Mouse (Mus musculus) urinary bladder, postnatal 14 days (tissue): ENCODE data around the gene Sv2a.
"Not testable (repeated sequence)": the region's sequence is repeated elsewhere in the genome, so short reads cannot be mapped to it uniquely, and the experiment has no call there.

Experiments used
- DNase-seq: peaks from one replicate; pipeline ENCODE4 v3.0.0; 2021; ENCODE audit warnings: low spot score

Sv2a gene

DNA sequence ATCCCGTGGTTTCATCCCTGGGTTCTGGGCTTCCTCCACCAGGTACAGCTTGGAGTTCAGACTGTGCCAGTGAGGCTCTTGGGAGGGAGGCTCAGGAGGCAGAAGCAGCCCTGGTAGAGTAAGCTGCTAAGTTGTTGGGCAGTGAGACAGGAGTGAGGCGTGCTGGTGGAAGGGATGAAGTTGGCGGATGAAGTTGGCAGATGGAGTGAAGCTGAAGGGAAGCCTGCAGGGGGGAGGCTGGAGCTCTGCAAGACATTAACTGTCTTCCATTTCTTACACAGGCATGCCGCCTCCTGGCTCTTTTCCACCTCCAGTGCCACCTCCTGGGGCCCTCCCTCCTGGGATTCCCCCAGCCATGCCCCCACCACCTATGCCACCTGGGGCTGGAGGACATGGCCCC is 6.9 kb upstream of the Sv2a start:
- DNase-seq: not testable (repeated sequence)

DNA sequence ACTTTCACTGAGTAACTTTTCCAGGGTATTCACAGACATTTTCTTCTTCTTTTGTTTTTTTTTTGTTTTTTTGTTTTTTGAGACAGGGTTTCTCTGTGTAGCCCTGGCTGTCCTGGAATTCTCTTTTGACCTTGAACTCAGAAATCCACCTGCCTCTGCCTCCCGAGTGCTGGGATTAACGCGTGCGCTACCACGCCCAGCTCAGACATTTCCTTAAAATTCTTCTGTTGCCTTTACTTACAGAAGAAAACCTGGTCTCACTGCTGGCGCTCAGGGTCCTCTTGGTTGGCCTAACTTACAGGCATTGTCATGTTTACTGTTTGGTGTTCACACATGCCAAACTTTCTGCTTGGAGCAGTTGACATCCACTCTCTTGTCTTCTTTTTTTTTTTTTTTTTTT is 5.7 kb upstream of the Sv2a start:
- no peak for DNase-seq

DNA sequence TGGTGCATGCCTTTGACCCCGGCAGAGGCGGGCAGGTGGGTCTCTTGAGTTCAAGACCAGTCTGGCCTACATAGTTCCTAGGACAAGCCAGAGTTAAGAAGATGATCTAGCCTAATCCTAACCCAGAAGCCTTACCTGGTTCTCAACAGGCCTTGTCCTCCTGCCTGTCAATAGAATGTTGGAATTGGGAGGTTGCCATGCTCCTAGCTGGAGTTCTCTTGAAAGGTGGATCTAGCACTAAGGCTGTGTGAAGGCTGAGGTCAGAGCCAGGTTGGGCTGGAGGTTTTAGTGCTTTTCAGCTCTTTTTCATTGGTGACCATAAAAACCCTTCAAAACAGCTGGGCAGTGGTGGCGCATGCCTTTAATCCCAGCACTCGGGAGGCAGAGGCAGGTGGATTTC is 2.5 kb upstream of the Sv2a start:
- no peak for DNase-seq

DNA sequence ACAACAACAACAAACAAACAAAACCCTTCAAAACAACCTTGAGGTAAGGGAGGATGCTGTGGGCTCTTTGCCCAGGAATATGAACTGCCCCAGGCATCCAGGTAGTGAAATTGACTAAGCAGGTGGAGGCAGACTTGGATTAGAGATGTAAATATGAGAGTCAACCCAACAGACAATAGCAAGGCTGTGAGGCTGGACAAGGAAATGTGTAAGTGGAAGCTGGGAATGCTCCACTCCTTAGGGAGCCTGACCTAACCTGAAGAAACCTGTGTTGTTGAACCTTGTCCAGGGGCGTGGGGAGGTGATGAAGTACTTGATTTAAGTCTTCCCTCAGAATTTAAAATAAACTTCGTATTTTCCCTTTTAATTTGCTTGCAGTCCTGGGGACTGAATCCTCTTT is 2.0 kb upstream of the Sv2a start:
- no peak for DNase-seq

DNA sequence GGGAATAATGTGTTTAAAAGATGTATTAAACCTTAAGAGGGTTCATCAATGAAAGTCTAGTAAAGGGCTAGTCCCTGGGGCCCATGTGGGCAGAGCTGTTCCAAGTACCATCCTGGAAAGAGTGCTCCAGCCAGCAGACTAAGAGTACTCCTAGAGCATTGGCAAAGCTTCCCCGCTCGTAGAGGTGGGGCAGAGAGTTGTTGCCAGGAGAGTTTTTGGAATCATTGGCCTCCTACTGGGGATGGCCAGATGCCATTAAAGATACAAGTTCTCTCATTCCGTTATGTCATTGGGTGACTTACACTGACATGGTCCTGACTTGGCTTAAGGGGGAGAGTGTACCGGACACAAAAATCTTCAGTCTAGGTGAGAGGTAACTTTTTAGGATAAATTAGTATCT is 1.4 kb upstream of the Sv2a start:
- peak; percentile 45 for DNase-seq

DNA sequence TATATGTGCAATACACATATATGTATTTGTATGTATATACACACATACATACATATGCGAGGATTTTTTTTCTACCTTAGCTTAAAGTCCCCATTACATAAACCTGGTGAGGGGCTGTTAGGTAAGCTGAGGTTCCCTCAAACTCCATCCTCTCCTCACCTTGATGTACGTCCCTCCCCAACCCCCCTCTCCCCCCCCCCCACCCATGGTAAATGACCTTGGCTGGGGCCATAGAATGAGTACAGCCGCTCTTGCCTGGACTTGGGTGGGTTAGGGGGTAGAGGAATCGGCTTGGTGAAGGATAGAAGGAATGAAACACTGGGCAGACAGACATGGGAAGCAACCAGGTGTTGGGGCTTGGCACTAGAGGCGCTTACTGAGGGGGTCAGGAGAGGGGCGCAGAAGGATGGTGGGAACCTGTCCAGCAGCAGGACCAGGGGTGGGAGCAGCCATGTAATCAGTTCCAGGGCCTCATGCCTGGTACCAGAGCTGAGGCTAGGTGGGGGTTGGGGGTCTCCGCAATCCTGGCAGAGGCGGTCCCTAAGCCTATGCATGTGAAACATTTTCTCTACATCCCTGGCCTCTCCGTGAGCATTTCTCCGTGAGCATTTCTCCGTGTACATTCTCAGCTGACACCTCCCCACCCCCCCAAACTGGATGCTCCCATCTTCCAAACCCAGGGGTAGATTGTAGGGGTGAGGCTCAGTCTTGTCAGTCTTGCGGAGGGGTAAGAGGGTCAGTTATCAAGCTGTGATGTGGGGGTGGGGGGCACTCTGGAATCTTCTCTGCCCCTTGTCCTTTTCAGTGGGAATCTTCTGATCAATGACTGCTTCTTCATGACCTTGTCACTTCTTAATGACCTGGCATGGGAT is 795 bp downstream of the Sv2a start:
- no peak for DNase-seq

DNA sequence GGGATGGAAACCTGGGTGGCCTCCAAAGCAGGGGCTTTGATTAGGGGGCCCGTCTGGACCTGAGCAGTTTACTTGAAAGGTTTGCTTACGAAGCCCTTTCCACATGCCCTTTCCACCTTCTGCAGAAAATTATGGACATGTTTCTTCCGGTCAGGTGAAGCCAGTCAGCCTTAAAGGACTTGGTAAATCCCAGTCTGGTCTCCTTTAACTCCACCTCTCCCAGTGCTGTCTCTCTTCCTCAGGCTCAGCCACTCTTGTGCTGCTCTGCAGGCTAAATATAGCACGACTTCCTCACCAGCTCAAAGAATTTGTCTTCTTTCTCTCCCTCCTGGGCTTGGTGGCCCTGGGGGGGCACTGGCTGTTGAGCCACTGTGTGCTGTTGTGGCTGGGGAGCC is 1.4 kb downstream of the Sv2a start:
- no peak for DNase-seq

DNA sequence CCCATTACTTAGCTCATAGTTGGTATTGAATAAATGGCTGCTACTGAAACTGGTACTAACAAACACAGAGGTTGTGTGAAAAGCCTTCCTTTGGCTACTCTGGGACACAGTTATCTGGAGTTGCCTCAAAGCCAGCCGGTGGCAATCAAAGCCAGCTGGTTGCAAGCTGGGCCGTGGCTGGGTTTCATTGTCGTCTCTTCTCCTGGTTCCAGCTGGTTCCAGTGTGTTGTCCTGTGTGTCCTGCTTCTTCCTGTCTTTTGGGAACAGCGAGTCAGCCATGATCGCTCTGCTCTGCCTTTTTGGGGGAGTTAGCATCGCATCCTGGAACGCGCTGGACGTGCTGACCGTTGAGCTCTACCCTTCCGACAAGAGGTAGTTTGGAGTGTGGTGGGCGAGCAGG is 12.0 kb downstream of the Sv2a start:
- no peak for DNase-seq

DNA sequence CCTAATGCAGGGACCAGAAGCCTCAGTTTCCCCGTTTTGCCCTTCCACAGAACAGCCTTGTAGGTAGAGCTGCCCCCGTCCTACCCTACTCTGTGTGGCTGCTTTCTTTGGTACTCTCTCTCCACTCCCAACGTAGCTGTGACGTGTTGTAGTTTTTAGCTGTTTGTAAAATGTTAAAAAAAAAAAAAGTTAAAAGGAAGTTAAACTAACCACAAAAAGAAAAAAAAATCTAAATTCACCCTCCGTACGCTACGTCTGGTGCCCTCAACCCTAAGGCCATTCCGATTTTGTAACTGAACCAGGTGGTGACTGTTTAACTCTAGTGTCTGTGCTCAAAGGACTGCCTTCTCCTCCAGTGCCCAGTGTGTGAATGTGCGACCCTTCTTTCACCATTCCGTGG is 14.0 kb downstream of the Sv2a start:
- DNase-seq: no peak

DNA sequence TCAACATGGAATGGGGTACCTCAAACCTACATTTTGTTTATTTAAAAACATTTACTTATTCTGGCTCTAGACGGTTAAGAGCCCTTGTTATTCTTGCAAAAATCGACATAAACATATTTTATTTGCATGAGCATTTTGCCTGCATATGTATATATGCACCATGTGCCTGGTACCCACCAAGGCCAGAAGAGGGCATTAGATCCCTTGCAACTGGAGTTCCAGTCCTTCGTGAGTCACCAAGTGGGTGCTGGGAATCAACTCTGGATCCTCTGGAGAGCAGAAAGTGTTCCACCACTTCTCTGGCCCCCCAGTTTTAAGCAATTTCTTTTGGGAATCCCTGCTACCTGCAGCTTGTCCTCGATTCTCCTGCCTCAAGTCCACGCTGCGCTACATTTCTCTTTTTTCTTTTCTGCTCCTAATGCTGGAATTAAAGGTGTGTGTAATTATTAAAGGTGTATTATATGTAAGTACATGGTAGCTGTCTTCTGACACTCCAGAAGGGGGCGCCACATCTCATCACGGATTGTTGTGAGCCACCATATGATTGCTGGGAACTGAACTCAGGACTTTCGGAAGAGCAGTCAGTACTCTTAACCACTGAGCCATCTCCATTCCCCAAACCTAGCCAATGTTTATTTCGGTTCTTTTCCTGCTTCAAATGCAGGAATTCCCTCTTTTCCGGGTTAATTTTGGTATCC is 14.8 kb downstream of the Sv2a start:
- no peak for DNase-seq

DNA sequence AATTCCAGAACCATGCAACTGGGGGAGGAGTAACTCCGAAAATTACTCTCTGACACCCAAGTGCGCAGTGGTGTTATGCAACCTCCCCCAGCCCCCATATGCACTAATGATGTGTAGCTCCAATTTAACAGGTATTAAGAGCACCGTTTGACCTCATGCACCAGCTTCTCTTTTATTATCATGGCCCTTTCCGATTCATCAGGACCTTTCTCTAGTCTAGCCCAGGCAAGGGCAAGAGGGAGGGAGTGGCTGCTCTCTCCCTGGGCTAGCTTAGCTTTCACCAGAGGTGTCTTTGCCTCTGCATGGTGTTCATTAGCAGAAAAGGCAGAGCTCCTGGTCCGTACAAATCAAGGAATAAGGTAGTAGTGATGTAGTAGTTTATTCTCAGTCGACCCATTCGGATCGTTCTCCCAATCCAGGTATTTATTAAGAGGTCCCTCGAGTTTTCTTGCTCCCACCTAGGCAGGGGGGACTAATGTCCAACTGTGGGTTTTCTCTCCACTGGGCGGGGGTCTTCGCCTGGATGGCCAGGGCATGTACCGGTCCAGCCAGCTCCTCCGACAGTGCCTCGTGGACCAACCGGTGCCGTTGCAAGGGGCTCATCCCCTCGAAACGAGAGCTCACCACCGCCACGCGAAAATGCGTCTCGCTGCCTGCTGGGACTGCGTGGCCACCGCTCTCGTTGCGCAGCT is 15.6 kb downstream of the Sv2a start:
- DNase-seq: no peak

DNA sequence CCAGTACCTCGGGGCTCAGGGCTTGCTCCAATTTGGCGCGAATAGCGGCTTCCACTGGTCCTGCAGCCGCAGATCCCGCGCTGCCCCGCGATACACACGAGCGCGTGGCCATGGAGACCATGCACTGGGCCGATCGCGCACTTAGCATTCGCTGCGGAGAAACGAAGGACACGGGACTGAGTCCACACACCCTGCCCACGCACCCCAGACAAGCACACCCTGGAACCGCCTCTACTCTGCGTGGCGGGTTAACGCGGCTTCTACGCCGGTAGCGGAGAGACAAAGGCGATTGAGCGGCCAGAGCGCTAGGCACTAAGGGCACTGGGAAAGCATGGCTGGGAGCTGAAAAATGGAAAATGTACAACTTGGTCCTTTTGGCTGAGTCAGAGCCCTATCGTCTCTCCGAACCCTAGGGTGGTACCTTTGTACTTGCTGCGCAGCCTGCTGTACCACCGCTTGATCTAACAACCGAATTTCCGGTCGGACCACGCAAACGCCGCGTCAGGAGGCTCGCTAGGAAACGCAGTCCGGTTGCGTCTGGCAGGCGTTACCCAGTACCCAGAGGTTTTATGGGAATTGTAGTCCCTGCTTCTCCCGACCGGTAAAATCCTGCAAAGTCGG is 16.3 kb downstream of the Sv2a start:
- DNase-seq: peak; percentile 91

DNA sequence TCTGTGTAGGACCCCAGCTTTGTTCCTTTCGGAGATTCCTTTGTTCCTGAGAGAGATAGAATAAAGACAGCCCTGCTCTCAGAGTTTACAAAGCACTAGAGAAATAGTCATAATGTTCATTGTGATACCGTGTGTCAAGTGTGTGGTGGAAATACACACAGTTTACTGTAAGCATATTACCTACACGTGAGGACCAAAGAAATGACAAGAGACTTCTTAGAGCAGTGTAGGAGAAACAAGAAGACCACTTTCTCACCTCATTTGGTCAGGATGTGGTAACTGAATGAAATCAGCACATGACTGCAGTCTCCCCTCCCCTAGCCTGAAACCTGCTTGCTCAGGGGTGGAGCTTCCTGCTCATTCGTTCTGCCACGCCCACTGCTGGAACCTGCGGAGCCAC is 17.2 kb downstream of the Sv2a start:
- no peak for DNase-seq

DNA sequence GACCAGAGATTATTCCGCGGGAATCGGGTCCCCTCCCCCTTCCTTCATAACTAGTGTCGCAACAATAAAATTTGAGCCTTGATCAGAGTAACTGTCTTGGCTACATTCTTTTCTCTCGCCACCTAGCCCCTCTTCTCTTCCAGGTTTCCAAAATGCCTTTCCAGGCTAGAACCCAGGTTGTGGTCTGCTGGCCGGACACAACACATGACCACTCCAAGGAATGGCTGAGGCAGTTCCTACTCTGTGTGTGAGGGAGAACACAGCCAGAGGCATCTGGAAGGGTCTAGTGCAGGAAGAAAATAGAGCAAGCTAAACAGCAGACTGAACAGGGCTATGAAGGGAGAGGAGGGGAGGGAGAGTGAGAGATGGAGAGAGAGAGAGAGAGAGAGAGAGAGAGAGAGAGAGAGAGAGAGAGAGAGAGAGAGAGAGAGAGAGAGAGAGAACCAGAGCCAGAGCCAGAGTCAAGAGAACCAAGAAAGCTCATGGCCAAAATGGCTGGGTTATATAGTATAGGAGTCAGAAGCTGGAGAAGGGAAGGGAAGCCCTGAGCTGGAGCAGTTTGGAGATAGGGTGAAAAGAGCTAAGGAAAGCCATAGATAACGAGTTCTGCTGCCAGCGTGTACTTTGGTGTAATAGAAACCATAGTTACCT is 17.8 kb downstream of the Sv2a start:
- not testable (repeated sequence) for DNase-seq

DNA sequence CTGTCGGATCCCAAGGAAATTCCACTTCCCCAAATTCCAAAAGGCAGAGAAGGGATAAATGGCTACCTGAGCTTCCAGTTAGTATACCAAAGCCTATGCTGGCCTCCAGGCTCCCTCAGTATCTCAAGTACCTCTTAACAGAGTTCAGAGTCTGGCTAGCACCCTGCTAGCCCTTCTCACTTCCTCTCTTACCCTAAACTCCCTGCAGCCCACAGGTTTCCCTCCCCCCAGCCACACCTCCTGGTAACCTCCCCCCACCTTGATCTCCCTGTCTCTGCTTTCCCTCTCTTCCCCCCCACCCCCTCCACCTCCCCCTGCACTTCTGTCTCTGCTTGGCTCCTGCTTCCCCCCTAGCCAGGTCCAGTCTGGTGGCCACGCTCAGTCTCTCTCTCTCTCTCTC is 18.8 kb downstream of the Sv2a start:
- no peak for DNase-seq

DNA sequence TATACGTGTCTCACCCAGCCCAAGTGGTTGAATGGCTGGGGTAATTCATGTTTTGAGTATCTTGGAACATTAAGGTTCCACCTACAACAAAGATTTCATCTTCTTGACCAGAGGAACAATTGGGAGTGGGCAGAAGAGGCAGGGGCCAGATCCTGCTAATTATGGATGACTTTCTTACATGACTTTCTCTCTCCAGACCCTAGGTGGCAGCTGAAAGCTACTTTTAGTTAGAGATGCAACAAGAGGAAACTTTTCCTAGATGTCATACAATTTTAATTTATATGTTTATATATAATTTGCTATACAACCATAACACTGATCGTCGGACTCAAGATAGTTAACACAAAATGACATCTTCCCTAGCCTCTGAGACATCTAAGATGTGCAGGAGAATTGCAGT is 26.9 kb downstream of the Sv2a start:
- no peak for DNase-seq

DNA sequence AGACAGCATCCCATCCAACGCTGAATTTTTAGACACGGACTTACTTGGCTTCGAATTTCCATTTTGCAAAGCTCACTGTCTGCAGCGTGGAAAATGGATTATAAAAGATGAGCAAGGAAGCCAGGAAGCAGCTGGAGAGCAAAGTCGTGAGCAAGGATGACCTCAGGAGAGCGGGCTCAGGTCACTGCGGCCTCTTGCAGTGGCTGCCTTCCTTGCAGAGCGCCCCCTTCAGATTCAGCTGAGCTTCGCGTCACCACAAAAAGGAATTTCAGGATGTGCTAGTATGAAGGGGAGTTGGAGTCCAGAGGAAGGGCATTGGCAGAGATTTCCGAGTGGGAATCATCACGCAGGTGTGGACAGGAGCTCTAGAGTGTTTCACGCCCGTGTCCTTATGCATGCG is 28.3 kb downstream of the Sv2a start:
- no peak for DNase-seq

DNA sequence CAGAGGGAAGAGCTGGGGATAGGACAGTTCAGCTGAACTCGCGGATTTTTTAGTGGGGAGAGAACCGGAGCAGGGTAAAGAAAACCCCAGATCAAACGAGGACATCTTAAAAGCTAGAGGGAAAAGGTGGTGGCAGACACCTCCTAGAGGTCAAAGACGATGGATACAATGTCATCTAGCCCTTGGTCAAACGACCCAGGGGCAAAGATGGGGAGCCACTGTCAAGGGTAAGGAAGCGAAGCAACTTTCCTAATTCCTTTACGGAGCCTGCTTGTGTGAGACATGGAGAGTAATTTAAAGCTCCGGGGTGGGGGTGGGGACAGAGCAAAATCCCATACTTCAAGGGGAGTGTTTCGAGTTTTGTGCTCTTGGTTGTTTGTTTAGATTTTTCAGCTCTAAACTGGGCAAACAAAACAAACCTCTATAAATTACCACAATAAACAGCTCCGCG is 38.3 kb downstream of the Sv2a start:
- no peak for DNase-seq

DNA sequence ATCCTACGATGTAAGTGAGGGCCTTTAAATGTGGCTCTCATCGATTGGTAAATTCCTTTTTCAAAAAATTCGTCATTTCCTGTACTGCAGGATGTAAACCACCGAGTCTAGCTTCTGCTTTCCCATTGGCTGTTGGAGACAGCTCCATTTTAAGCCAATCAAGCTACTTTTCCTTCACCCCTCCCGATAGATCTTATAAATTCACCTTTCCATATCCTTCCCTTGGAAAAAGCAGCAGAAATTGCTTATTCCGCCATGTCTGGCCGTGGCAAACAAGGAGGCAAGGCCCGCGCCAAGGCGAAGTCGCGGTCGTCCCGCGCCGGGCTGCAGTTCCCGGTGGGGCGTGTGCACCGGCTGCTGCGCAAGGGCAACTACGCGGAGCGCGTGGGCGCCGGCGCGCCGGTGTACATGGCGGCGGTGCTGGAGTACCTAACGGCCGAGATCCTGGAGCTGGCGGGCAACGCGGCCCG is 38.7 kb downstream of the Sv2a start, which contains the start of the genes Bola1 and Hist2h2ab:
Gene Bola1, minus strand, starts transcription at position 49 of the 470 bp plus-strand sequence.
Gene Hist2h2ab, plus strand, starts transcription at position 205 of the 470 bp plus-strand sequence.
- DNase-seq: peak; percentile 66

DNA sequence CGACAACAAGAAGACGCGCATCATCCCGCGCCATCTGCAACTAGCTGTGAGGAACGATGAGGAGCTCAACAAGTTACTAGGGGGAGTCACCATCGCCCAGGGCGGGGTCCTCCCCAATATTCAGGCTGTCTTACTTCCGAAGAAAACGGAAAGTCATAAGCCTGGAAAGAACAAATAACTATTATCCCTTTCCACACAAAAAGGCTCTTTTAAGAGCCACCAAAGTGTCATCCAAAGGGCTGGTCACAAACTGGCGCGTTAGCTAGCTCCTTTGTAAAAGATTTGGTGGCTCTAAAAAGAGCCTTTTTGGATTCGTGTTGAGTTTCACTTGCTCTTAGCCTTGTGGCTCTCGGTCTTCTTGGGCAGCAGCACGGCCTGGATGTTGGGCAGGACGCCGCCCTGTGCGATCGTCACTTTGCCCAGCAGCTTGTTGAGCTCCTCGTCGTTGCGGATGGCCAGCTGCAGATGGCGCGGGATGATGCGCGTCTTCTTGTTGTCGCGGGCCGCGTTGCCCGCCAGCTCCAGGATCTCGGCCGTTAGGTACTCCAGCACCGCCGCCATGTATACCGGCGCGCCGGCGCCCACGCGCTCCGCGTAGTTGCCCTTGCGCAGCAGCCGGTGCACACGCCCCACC is 39.3 kb downstream of the Sv2a start:
- DNase-seq: not testable (repeated sequence)
